Mouse (Mus musculus) spleen, adult 12 weeks (tissue): ENCODE data around the gene Rasgef1b.

Source experiments
- DNase-seq: peaks from one replicate; pipeline ENCODE4 v3.0.0; 2022; ENCODE audit warnings: low spot score

Gene Rasgef1b

DNA sequence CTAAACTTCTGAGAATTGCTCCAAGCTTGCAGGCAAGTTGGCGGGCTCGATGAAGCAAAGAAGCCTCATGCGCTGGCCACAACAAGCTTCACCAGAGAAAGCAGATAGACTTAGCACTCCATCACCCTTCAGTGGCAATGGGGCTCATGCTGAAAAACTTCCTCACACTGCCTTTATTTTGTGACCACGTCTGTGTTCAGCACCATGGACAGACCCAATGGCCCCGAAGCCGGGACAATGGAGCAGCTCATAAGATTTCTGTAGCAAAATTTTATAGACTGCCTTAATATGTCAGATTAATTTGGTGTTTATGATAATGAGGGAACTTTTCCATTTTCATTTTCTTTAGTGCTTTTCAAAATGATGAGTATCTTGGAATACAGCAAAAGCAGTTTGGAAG is 21.6 kb downstream of the Rasgef1b start:
- no peak for DNase-seq

DNA sequence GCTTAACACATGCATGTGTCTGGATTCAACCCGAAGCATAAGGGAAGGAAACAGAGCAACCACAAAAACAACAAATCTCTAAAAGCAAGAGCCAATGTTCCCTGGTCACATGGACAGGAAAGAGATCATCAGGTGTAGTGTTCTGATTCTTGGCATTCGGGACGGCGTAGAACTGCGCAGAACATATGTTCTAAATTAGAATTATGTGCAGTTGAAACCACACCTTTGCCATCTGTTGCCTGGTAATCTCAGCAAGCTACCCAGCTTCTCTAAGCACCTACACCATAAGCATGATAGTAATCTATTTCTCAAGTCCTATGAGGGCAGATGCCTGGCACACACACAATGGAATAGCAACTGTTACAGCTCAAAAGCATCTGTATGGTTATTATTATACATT is 27.1 kb downstream of the Rasgef1b start:
- DNase-seq: no peak

DNA sequence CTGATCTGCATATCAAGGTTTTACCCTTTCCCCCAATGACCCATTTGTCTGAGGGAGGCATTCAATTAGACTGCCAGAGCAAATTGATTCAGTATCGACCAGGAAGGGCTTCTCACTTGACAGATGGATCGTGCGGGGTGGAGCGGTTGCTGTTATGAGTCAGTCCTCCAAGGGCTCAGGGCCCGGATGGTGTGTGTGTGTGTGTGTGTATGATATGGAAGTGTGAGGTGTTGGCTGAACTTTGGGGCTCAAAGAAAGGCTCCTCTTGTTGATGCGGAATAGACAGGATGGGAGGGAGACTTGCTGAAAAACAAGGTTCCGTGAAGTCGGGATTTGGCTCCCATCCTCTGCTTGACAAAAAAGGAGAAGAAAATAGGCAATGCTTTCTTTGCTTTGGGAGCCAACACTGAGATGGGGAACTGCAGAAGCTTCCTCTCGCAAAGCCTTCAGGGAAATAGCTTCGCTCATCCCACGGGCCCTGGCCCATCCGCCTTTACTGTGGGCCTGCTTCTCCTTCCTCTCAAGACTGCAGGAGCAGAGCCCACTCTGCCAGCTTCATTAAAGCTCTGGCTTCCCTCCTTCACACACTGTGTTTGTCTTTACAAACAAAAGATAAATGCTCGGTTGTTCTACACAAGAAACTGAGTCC is 34.0 kb downstream of the Rasgef1b start:
- no peak for DNase-seq

DNA sequence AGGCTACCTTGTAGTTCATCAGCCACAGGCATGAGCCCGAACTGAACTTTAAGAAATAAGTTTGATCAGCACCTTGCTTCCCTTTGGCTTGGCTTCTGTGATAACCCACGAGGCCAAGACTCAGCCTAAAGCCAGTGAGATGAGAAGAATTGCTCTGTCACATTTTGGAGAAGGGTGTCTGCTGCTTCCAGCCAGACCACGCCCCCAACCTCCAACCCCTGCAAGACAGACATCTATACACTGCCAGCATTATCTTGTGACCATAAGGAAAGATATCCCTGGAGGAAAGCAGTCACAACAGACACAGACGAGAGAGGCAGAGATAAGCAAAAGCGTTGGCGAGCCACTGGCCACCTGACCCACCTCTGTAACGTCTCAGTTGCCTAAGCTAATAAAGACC is 39.0 kb downstream of the Rasgef1b start:
- no peak for DNase-seq

DNA sequence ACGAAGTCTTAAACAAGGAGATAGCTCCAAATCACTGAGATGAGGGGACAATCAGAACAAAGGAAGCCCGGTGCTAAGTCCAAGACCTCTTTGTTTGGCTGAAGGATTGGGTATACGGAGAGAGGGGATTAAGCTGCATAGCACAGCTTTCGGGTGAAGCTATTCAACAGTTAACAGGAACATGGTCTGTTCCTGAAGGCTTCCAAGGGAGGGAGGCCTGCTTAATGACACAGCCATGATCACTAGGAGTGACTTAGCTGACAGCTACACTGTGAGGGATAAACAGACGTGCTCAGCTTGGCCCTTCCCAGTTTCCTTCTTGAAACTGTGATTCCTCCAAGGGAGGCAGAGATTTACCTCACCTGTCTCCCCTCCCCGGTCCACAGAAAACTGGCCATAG is 41.0 kb downstream of the Rasgef1b start:
- no peak for DNase-seq

DNA sequence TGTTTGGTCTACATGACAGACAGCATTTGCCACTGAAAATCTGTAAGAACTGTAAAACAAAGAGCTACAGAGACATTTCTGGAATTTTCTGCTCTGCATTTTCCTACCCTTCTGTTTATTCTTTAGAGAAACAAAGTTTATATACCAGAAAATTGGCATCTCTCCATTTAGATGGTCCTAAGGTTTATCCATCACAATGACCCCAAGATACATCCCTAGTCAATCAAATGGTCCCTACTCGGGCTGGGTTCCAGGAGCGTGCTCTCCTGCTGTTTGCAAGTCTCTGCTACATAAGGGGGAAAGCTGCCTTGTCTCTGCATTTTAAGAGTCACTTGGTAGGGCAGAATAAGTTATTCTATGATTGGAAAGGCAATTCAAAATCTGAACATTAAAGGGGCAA is 44.8 kb downstream of the Rasgef1b start:
- no peak for DNase-seq

DNA sequence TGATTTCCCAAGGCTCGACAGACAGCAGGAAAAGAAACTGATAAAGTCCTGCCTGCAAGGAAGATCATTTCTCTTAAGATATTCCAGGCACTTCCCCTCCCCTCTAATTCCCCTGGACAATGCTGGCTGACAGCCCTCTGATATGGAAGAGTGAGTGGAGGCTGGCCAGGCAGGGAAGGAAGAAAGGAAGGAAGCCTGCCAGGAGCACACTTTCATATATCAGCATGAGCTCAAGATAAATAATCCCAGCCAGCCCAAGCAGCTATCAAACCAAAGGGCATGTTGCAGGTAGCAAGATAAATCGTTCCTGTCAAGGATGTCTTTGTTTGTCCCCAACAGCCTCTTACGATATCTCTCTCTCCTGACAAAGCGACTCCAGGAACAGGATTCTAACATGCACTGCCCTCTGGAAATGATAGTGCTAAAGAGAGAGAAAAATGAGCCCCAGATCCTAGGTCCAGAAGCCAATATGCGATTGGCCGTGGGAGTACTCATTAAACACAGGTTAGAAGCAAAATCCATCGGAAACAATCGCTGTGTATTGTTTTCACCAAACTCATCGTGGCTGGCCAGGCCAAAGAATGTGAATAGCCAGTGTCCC is 58.8 kb downstream of the Rasgef1b start:
- no peak for DNase-seq

DNA sequence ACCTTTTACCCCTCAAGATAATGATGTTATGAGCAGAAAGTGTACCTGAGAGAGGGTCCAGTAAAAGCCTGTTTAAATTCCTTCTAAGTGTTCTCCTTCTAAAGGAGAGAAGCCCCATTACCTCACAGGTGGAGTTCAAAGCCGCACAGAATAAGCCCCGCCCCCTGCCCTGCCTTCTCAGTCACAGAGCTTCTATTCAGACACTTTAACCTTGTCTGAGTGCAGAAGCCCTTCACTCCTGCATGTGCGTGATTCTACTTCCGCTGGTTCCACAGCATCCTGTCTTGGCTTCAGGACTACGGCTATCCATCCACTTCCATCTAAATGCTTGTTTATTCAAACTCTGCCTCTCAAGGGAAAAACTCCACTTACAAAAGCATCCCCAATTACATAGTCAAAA is 72.8 kb downstream of the Rasgef1b start:
- DNase-seq: no peak

DNA sequence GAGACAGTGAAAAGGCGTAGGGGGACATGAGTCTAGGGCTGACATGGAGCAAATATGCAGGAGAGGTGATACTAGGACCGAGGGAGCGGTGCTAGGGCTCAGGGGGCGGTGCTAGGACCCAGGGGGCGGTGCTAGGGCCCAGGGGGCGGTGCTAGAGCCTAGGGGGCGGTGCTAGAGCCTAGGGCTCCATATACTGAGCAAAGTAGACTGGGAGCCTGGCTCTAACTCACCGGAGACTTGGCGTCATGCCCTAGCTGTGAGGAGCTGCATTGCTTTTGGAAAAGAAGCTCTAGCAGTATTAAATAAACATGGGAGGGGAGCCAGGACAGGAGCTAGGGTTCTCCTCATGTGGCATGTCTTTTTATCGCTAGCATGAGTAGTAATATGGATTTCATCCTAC is 75.9 kb downstream of the Rasgef1b start:
- no peak for DNase-seq

DNA sequence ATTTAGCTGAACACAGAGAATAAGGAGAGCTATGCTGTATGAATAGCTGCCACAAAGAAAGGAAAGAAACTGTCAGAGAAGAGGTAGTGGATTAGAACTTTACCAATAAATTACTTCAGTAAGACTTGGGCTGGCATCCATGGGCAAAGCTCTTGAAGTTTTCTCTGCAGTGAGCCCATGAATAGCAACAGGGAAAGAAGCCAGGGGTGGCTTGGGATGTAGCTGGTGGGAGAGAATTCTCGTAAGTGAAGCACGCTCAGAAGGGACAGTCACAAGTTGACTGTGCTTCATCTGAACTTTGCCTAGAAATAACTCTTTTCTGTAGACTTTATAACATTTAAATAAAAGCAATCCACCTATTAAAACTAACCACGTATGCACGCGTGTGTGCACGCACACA is 87.5 kb downstream of the Rasgef1b start:
- DNase-seq: no peak

DNA sequence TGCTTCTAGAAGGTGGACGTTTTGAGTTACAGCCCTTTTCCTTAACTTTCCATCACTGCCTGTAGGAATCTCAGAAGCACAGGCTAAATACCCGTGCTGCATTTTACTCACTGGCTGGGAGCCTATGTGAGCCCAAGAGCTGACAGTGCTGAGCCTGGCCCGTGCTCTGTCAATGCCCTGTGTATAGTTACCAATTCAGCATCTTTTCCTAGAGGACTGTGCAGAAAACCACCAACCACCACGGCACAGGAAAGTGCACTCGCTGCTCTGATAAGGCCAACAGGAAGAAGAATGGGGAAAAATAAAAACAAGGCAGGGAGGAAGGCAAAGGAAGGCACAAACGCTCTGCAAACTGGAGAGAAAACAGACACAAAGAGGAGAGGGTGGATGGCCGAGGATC is 92.3 kb downstream of the Rasgef1b start:
- no peak for DNase-seq

DNA sequence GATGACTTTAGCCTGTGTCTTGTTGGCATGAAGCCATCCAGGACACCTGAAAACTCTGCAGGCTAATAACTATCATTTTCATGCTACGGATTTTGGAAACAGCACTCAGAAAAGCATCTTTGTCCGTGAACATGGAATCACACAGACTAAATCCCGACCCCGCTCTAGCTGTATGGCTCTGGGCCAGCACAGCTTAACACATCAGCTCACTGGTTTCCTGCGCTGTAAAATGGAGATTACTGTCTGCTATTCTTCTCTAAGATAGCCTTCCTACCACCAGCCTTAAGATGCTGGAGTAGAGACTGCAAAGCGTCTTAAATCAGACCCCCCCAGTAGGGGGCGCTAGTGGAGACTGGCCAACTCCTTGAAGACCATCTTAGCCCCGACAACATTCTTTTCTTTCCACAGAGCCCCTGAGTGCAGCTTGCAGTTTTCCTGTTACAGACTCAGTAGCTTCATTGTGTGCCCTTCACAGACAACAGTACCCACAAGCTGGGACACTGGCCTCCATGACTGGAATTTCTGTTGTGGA is 94.8 kb downstream of the Rasgef1b start:
- no peak for DNase-seq

DNA sequence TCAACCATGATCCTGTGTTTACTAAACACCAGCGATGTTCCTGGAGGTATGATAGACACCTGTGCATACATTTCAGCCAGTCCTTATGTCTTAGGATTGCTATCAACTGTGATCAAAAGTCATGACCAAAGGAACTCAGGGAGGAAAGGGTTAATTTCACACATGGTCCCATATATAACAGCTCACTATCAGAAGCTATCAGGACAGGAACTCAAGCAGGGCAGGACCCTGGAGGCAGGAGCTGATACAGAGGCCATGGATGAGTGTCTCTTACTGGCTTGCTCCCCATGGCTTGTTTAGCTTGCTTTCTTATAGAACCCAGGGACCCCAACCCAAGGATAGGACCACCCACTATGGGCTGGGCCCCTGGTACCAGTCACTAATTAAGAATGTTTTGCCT is 95.3 kb downstream of the Rasgef1b start:
- no peak for DNase-seq

DNA sequence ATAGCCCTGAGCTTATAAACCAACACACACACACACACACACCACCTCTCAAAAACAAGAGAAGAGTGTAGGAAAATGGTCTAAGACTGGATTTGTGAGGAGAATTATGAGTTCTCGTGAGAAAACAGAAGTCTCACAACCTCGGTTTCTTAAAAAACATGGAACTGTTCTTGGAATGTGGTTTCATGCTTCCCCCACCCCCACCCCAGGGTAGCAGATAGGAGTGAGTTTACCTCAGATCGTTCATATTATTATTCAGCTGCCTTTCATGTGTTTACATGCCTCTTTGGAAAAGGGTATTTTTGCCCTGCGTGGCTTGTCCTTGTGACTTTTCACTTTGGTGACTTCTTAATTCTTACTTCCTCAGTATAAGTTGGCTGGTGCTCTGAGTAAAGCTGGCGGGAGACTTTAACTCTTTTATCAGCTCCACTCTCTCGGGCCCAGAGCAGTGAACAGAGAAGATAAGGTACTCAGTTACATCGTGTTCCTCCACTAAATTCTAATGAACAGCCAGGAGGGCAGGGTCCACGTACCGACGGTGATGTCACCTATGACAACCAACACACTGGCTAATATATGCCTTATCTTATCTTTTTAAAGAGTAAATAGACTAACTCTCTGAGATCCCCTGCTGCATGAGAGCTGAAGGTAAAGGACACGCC is 96.1 kb downstream of the Rasgef1b start:
- no peak for DNase-seq

DNA sequence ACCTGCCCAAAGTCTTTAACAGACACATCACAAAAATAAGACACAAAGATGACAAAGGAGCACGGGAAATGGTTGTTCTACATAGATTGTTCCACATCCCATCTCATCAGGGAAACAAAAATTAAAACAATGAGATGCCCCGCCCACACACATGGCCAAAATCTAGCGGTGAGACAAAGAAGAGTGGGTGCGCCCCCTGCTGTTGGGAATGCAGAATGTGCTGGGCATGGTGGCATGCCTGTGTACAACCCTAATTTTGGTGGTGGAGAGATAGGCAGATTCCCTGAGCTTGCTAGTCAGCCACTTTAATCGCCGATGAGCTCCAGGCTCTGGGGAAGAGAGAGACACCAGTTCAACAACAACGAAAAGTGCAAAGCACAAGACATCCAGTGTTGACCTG is 98.8 kb downstream of the Rasgef1b start:
- peak; percentile 16 for DNase-seq

DNA sequence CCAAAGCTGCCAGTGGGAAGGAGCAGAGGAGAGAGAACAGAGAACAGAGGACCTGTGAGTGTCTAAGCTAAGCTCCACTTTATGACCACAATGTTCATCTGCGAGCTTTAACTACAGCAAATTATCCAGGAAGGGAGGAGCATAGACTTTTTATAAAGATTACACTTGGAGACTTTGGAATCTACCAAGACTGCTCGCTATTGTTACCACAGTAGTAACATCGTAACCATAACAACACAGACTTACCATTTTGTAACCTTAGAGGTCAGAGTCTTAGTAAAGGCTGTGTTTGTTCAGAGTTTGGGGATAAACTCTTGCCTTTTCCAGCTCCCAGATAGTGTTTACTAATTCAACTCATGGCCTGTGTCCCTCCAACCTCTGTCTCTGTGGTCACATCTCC is 103.3 kb downstream of the Rasgef1b start:
- no peak for DNase-seq

DNA sequence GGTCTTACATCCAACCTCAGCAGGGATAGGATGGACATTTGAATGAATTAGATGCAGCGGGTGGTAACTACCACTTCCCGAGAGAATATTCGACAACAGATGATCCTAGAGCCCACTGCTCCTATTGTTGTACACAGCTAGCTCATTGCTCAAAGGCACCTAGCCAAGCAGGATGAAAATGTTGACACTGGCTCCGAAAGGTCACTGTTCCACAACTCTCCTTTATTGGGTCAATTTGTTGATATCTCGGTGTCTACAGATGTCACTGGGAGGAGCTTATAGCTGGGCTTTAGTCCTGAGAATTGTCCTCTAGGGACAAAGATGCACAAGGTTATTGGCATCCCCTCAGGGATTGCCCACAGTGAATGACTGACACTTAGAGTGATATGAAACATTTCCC is 108.1 kb downstream of the Rasgef1b start:
- DNase-seq: no peak

DNA sequence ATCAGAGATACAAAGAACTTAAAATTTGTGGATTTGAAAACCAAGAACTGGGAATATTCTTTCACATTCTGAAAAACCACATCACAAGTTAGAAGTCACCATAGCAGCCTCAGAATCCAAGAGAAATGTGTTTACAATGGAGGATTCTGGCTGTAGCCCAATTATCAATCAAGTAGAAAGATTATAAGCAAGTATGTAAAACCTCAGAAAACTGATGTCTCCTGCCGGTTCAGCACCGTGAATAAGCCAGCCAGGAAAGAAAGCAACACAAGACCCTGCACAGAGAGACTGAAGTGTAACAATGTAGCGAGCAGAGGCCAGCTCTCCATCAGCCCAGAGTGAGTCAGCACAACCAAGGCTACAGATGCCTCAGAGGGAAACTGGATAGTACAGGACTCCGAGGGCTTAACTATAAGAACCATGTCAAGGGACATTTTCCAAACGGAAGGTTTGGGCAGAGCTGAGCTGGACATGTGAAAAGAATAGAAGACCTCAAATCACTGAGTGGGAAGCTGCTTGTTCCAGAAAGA is 111.5 kb downstream of the Rasgef1b start:
- DNase-seq: no peak

DNA sequence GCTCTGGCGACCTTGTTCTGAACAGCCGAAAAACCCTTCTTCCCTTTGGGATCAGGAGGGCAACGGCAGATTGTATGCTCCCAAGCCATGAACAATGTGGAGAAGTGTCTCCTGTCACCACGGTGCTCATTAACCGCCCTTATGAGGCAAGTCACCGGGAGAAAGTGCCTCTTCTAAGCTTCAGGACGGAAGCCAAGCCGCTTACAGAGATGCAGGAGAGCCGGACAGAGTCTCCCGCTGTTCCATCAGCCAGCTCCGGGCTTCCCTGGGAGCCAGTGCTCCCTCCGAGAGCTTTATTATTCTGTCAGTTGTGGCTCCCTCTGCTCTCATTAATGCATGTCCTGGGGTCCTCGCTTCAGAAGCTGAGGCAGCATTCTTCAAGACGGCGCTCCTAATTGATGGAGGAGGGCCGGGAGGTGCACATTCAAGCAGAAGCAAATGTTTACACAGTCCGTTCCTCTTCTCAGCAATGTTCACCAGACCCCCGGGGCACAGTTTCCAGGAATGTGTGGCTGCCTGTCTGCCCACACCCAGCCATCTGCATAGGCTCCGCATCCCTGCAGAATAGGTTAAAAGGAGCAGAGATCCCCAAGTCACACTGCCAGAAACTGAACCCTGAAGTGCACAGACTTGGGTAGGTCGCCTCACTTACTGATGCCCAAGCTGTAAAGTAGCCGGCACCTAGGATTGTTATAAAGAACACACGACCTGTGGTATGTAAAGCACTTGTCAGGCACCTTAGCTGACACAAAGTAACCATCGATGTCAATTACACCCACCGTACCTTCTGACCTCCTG is 115.3 kb downstream of the Rasgef1b start:
- DNase-seq: no peak

DNA sequence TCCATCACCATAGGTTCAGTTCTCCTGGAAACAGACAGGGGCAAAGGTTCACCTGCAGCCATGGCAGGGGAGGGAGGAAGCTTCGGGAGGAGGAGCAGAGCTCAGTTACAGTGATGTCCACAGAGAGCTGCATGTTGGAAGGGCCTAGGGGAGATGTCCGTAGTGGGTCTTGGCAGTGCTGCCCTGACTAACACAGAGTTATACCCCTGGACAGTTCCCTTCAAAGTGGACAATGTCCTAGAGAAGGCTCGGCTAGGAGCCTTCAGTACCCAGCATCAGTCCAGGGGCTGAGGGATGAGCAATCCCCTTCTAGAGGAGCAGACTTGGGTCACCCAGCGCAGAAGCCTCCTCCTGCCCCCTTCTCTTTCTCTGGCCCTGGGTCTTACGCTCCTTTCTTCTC is 121.3 kb downstream of the Rasgef1b start:
- DNase-seq: no peak

DNA sequence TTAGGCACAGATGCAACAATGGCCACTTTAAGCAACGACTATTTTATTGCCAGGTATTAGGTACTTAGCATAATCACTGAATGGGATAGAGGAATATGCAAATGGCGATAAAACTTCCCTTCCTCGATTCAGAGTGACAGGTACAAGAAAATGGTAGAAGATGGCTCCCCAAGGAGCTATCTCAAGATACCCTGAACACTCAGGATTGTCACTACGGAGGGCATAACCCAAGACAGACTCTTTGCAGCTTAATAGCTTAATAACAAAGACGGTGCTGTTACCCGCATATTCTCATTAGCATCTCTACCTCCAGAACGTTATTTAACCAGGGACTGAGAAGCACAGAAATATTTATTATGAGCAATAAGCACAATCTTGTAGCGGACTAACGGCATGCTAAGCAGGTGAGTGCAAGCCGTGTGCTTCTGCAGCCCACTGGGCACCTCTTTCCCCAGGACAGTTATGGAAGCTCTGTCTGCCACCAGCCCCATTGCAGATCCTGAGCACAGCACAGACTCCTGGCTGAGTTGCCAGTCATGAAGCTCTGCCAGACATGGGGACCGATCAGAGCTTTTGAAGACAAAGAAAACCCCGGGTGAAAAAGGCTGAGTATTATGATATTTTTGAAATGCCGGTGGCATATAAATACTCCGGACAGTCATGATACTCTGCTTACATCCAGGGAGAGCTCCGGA is 122.6 kb downstream of the Rasgef1b start:
- DNase-seq: no peak
